ENCODE assay signal across 14 mouse cellular contexts in the genomic region with DNA sequence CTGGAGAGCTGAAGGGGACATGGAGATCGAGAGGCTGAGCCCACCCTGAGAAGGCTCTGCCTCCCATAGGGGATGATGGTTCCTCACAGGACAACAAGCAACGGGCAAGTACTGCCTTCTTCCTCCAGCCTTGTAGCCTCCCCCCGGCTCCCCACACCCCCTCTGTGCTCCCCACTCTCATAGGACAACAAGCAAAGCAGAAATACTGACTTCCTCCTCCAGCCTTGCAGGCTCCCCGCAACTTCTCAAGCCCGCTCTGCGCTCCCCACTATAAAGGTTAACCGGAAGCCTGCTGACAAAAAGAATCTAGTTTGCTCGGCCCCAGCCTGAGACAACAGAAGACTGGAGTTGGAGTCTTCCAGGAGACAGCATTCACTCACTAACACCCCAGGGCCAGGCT.
DNase-seq lines count a peak whose midpoint lies in the region; ATAC-seq and TF ChIP-seq lines count a peak whose summit lies in the region.
"Had no signal": no experiment of that assay in that cellular context is flagged by ENCODE, and none has a peak within 500 bp of the region (broad histone marks: within the 10 kb centered on the region; RNA-seq: fewer than 3 reads in every experiment).

No protein-coding gene starts in this region.

- H3K36me3 ChIP-seq in midbrain, embryonic 10.5 days: no peaks in the 10 kb centered on the region
- H3K36me3 ChIP-seq in midbrain, embryonic 14.5 days (ENCODE audit: control insufficient read depth, insufficient read depth, low read length): no peaks in the 10 kb centered on the region
- no peaks in the 10 kb centered on the region for H3K36me3 ChIP-seq in macrophage (ENCODE audit: inconsistent target)
- no peaks in the 10 kb centered on the region for H3K36me3 ChIP-seq in heart, embryonic 11.5 days (ENCODE audit: control insufficient read depth, insufficient read depth, low read length)
- no peaks in the 10 kb centered on the region for H3K36me3 ChIP-seq in heart, adult 2 months (ENCODE audit: control insufficient read depth, insufficient read depth, low read length)
- H3K36me3 ChIP-seq: embryonic facial prominence, embryonic 10.5 days; neural tube, embryonic 12.5 days had no signal

- ATAC-seq in midbrain, embryonic 14.5 days (ENCODE audit: low FRiP score, low TSS enrichment): no peak
- peak; percentile 60 for ATAC-seq in activated CD4-positive, CD25-positive, alpha-beta regulatory T cell, adult 4 months
- no peak for ATAC-seq in heart, embryonic 11.5 days (replicated peaks; ENCODE audit: insufficient number of reproducible peaks, low FRiP score, low TSS enrichment)
- ATAC-seq: forebrain, embryonic 13.5 days; hindbrain, embryonic 16.5 days; lung, postnatal 0 days had no signal

- intact Hi-C loops in heart, adult 2 months (cut with DNase I): no loop called here

- H3K27ac ChIP-seq in midbrain, embryonic 10.5 days (replicated peaks): 0 out of 2 replicates have a peak overlapping the region, but pooled peaks have one; percentile 28
- H3K27ac ChIP-seq in midbrain, embryonic 14.5 days (replicated peaks; ENCODE audit: low read depth, low read length): no peak overlapping the region
- H3K27ac ChIP-seq in macrophage: peak overlapping the region; percentile 12; the same call in 1 of the 2 replicates
- no peak overlapping the region for H3K27ac ChIP-seq in heart, embryonic 11.5 days (ENCODE audit: low read depth, low read length)
- H3K27ac ChIP-seq in heart, adult 2 months: no peak overlapping the region
- H3K27ac ChIP-seq: embryonic facial prominence, embryonic 10.5 days; forebrain, embryonic 13.5 days; neural tube, embryonic 12.5 days had no signal

- WGBS in midbrain, embryonic 10.5 days: 74% methylated on average over 8 of the region's 8 CpGs
- 68% methylated on average over 8 of the region's 8 CpGs for WGBS in midbrain, embryonic 14.5 days
- 5% methylated on average over 8 of the region's 8 CpGs for WGBS in macrophage (ENCODE audit: missing documents)
- WGBS in heart, embryonic 11.5 days (ENCODE audit: insufficient replicate concordance): 67% methylated on average over 8 of the region's 8 CpGs
- 71% methylated on average over 8 of the region's 8 CpGs for WGBS in heart, adult 2 months

- peaks cover 8% of the 10 kb centered on the region; the same call in 1 of the 2 replicates for H3K4me1 ChIP-seq in midbrain, embryonic 10.5 days
- no peaks in the 10 kb centered on the region for H3K4me1 ChIP-seq in midbrain, embryonic 14.5 days (ENCODE audit: control insufficient read depth, insufficient read depth, low read length)
- no peaks in the 10 kb centered on the region for H3K4me1 ChIP-seq in heart, embryonic 11.5 days (ENCODE audit: control insufficient read depth, insufficient read depth, low read length)
- H3K4me1 ChIP-seq in heart, adult 2 months (ENCODE audit: control insufficient read depth, insufficient read depth, low read length): no peaks in the 10 kb centered on the region
- H3K4me1 ChIP-seq: neural tube, embryonic 12.5 days had no signal

- no peak overlapping the region for H3K9ac ChIP-seq in midbrain, embryonic 14.5 days (replicated peaks; ENCODE audit: low read length)
- H3K9ac ChIP-seq in heart, embryonic 11.5 days (ENCODE audit: low read depth, low read length): no peak overlapping the region
- H3K9ac ChIP-seq in heart, adult 2 months (ENCODE audit: low read depth, low read length): no peak overlapping the region
- H3K9ac ChIP-seq: forebrain, embryonic 13.5 days; neural tube, embryonic 12.5 days had no signal

- H3K27me3 ChIP-seq in midbrain, embryonic 10.5 days (ENCODE audit: low read depth, poor library complexity, severe bottlenecking): no peaks in the 10 kb centered on the region
- H3K27me3 ChIP-seq in midbrain, embryonic 14.5 days (ENCODE audit: control insufficient read depth, insufficient read depth, low read length): no peaks in the 10 kb centered on the region
- no peaks in the 10 kb centered on the region for H3K27me3 ChIP-seq in heart, embryonic 11.5 days (ENCODE audit: control insufficient read depth, insufficient read depth, low read length)
- H3K27me3 ChIP-seq in heart, adult 2 months (ENCODE audit: control insufficient read depth, insufficient read depth, low read length): no peaks in the 10 kb centered on the region
- H3K27me3 ChIP-seq: forebrain, embryonic 13.5 days; neural tube, embryonic 12.5 days had no signal

- no peaks in the 10 kb centered on the region for H3K79me2 ChIP-seq in macrophage (ENCODE audit: inconsistent target)
- no peaks in the 10 kb centered on the region for H3K79me2 ChIP-seq in heart, adult 2 months (replicated peaks; ENCODE audit: control insufficient read depth, insufficient read depth, low read length)

- TF ChIP-seq EP300 in heart, adult 2 months (IDR thresholded peaks at IDR 0.05; ENCODE audit: insufficient read depth, low read depth, low read length): no peak

- no peak overlapping the region for H3K4me2 ChIP-seq in midbrain, embryonic 14.5 days (ENCODE audit: low read length)
- no peak overlapping the region for H3K4me2 ChIP-seq in heart, embryonic 11.5 days
- H3K4me2 ChIP-seq: forebrain, embryonic 13.5 days; neural tube, embryonic 12.5 days had no signal

- TF ChIP-seq POLR2A in heart, adult 2 months (IDR thresholded peaks at IDR 0.05; ENCODE audit: insufficient read depth, low read depth, low read length): no peak

- H3K9me3 ChIP-seq in midbrain, embryonic 10.5 days (replicated peaks): no peaks in the 10 kb centered on the region
- H3K9me3 ChIP-seq in midbrain, embryonic 14.5 days (ENCODE audit: control insufficient read depth, low read length): no peaks in the 10 kb centered on the region
- H3K9me3 ChIP-seq in heart, embryonic 11.5 days (replicated peaks; ENCODE audit: control insufficient read depth, low read length): no peaks in the 10 kb centered on the region
- H3K9me3 ChIP-seq: embryonic facial prominence, embryonic 10.5 days; forebrain, embryonic 13.5 days; neural tube, embryonic 12.5 days had no signal

- TF ChIP-seq CTCF in heart, adult 2 months (IDR thresholded peaks at IDR 0.05): no peak

- no peak overlapping the region for H3K4me3 ChIP-seq in midbrain, embryonic 10.5 days
- H3K4me3 ChIP-seq in midbrain, embryonic 14.5 days (replicated peaks; ENCODE audit: low read depth, low read length): no peak overlapping the region
- no peak overlapping the region for H3K4me3 ChIP-seq in macrophage (ENCODE audit: inconsistent target)
- no peak overlapping the region for H3K4me3 ChIP-seq in heart, embryonic 11.5 days (ENCODE audit: low read depth, low read length)
- no peak overlapping the region for H3K4me3 ChIP-seq in heart, adult 2 months
- H3K4me3 ChIP-seq: embryonic facial prominence, embryonic 10.5 days; forebrain, embryonic 13.5 days; neural tube, embryonic 12.5 days had no signal

- no peak for DNase-seq in midbrain, embryonic 10.5 days (ENCODE audit: low spot score)
- no peak for DNase-seq in midbrain, embryonic 14.5 days
- DNase-seq in thymus, postnatal 14 days: peak; percentile 81
- no peak for DNase-seq in right cerebral cortex, adult 18-20 months
- no peak for DNase-seq in heart, adult 2 months
- DNase-seq: right cerebral cortex, postnatal 4 days had no signal

Comparison
In these comparisons a context has a peak if more than half of its experiments do, and no peak if none do; other contexts are left out.
1. H3K27ac ChIP-seq: peak in midbrain, embryonic 10.5 days (single experiment) and macrophage (single experiment); none in midbrain, embryonic 14.5 days (single experiment), heart, embryonic 11.5 days (single experiment) and heart, adult 2 months (single experiment).